Mouse (Mus musculus): ENCODE data around the gene Spag9.

Spag9 gene

GRCm38 (mm10) chr11:93995720-93996305, at the start of gene Spag9:
Gene Spag9 (plus strand): TSS chr11:93996091.
- peak; percentile 87 for DNase-seq (ENCODE audit: low spot score)

GRCm38 (mm10) chr11:93948887-93949567, 46.9 kb upstream of the Spag9 start:
- DNase-seq (ENCODE audit: low spot score) = no peak

GRCm38 (mm10) chr11:93950045-93950444, 45.8 kb upstream of the Spag9 start:
- DNase-seq (ENCODE audit: low spot score) = no peak

- DNase-seq (ENCODE audit: low spot score) = no peak
Measured at GRCm38 (mm10) chr11:93952376-93952775, 43.5 kb upstream of the Spag9 start.

GRCm38 (mm10) chr11:93954738-93955255, 41.1 kb upstream of the Spag9 start:
- DNase-seq (ENCODE audit: low spot score) = peak; percentile 32

GRCm38 (mm10) chr11:93955256-93956150, 40.4 kb upstream of the Spag9 start:
- DNase-seq (ENCODE audit: low spot score) = peak; percentile 78

- DNase-seq (ENCODE audit: low spot score) = no peak
Measured at GRCm38 (mm10) chr11:93956159-93956558, 39.7 kb upstream of the Spag9 start, which contains the start of gene Nme2. Gene Nme2 (minus strand): TSS chr11:93956259.

- no peak for DNase-seq (ENCODE audit: low spot score)
Measured at GRCm38 (mm10) chr11:93957031-93957555, 38.8 kb upstream of the Spag9 start.

GRCm38 (mm10) chr11:93957746-93958145, 38.1 kb upstream of the Spag9 start:
- no peak for DNase-seq (ENCODE audit: low spot score)

GRCm38 (mm10) chr11:93961482-93961881, 34.4 kb upstream of the Spag9 start:
- no peak for DNase-seq (ENCODE audit: low spot score)

- no peak for DNase-seq (ENCODE audit: low spot score)
Measured at GRCm38 (mm10) chr11:93963013-93963412, 32.9 kb upstream of the Spag9 start.

GRCm38 (mm10) chr11:93965391-93965790, 30.5 kb upstream of the Spag9 start:
- no peak for DNase-seq (ENCODE audit: low spot score)

GRCm38 (mm10) chr11:93967381-93967780, 28.5 kb upstream of the Spag9 start:
- no peak for DNase-seq (ENCODE audit: low spot score)

GRCm38 (mm10) chr11:93968005-93968847, 27.7 kb upstream of the Spag9 start, which contains the start of the genes Gm20390 and Nme1:
Gene Gm20390 (minus strand): TSS chr11:93968293.
Gene Nme1 (minus strand): TSS chr11:93968521.
- peak; percentile 97 for DNase-seq (ENCODE audit: low spot score)

- no peak for DNase-seq (ENCODE audit: low spot score)
Measured at GRCm38 (mm10) chr11:93968848-93969128, 27.1 kb upstream of the Spag9 start.

- DNase-seq (ENCODE audit: low spot score) = no peak
Measured at GRCm38 (mm10) chr11:93969171-93969570, 26.7 kb upstream of the Spag9 start.

- no peak for DNase-seq (ENCODE audit: low spot score)
Measured at GRCm38 (mm10) chr11:93969799-93970198, 26.1 kb upstream of the Spag9 start.

- no peak for DNase-seq (ENCODE audit: low spot score)
Measured at GRCm38 (mm10) chr11:93972951-93973350, 22.9 kb upstream of the Spag9 start.

GRCm38 (mm10) chr11:93979502-93980049, 16.3 kb upstream of the Spag9 start:
- no peak for DNase-seq (ENCODE audit: low spot score)

- DNase-seq (ENCODE audit: low spot score) = no peak
Measured at GRCm38 (mm10) chr11:93984619-93985018, 11.3 kb upstream of the Spag9 start.

- DNase-seq (ENCODE audit: low spot score) = no peak
Measured at GRCm38 (mm10) chr11:93985265-93985664, 10.6 kb upstream of the Spag9 start.

Data from left cerebral cortex, adult 11 months (tissue).